Mouse (Mus musculus) left cerebral cortex, adult 8-10 months (tissue): ENCODE results near the gene Timp2. TPM values are rescaled to one million over a fixed set of nuclear protein-coding genes. Genes with fewer than 3 reads are reported as not detected.
A peak's percentile ranks its signal among the peaks of the same experiment; 100 is the strongest.
"Not testable (repeated sequence)": the region's sequence is repeated elsewhere in the genome, so short reads cannot be mapped to it uniquely, and the experiment has no call there.

Experiments used
- DNase-seq, 2 experiments: peaks; one replicate each; pipeline ENCODE4 v3.0.0; 2022; ENCODE audit warnings: low spot score in 2 of 2
- total RNA-seq, 4 experiments: library from RNA; stranded (reverse); gene quantifications; 2 replicates each; pipeline ENCODE4 v1.2.4; 2022

Timp2 gene
- total RNA-seq = 100 to 1,000 TPM; 239 to 259 (median 249) TPM

DNA sequence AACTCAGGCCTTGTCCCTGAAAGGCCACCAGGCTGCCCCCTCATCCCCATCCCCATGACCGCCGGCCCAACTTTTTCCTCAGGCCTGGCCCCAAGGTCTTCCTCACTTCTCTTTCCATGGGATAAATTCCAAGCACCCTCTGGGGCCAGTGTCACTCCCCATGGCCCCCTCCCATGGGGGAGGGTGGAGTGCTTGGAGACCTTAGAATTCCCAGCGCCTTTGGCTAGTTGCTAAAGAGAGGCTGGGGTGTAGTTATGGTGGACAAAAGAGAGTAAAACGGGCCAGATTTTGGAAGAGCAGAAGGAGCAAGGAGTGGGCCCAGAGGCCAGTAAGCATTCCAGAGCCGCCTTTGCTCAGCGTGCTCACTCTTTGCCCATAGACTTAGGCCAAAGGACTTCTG lies at the start of gene Timp2:
TSS of gene Timp2 (minus strand) at position 101 of the 400 bp plus-strand sequence.
- DNase-seq = no peak

GRCm38 (mm10) chr11:118405311-118405710 lies 49.8 kb upstream of the Timp2 start:
- no peak for DNase-seq

GRCm38 (mm10) chr11:118403951-118404899 lies 48.7 kb upstream of the Timp2 start:
- DNase-seq = no peak

DNA sequence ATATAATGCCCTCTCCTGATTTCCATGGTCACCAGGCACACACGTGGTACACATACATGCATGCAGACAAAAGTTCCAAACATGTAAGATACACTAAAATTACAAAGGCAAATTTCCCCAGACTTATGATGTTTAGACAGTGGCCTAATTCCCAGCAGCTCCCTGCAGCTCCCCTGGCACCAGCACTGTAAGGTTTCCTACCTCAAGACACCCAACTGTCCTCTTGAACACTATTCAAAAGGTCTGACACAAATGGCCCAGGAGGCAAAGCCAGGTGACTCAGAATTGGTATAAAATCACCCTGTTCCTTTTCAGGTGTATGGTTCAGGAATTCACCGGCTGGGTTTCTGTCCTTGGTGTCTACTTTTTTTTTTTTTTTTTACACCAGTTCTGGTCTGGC lies 47.6 kb upstream of the Timp2 start:
- no peak for DNase-seq

- no peak for DNase-seq
Measured at GRCm38 (mm10) chr11:118401760-118402280, 46.3 kb upstream of the Timp2 start, which contains the start of gene Lgals3bp. Gene Lgals3bp (minus strand): TSS chr11:118402092.

- DNase-seq = no peak
Measured at GRCm38 (mm10) chr11:118401195-118401594, 45.7 kb upstream of the Timp2 start.

GRCm38 (mm10) chr11:118400566-118400936 lies 45.0 kb upstream of the Timp2 start:
- DNase-seq = no peak

DNA sequence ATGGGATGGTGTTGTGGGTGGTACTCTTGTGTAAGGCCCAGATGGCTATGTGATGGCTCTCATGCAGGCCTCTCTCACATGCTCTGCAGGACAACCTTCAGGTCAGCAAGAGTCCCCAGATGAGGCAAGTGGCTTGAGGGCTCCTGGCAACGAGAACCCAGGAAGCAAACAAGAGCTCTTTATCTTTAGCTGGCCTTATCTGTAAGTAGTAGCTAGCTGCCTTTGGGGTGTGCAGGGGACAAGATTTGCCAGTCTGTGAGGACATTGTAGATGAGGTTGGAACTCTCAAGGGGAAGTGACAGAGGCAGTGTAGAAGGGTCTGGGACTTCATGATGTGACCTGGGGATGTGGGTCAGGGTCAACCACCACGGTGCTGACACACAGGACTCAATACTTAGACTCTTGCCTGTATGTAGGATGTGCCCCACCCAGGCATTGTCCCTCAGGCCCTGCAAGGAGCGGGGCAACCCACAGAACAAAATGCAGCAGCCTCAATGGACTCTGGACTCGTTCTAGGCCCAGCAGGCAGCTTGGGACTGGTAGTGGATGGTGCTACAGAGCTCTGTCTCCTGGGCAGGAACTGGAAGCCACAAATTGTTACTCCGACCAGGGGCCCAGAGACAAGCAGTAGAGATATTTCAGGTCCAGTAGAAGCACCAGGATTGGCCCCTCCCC lies 44.5 kb upstream of the Timp2 start:
- no peak for DNase-seq

DNA sequence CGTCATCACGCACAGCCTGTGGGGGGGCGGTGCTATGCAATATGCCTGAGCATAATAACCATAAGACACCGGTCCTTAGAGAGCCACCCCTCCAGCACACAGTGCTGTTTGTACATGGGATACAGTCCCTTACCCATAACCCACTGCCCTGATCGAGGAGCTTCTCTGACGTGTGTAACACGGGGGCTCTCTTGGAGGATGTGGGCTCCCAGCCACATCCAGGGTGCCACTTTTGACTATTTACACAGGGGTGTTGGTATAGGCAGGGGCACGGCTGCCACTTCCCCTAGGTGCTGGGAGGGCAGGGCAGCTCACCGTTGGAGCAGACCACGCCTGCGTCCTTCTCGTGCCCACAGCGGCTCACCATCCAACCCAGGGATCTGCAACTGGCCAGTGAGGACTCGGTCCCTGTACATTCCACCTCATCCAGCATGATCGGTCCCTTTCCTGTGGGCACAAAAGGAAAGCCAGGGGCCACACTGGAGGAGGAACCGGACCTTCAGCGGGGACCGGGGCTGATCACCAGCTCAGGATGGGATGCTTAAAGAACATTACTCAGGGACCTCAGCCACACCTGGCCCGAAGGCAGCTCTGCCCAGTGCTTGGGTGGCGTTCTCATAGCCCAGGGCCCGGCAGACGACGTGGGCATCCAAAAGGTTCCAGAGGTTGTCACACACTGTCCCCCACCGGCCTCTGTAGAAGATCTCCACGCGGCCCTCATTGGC lies 42.4 kb upstream of the Timp2 start:
- no peak for DNase-seq

GRCm38 (mm10) chr11:118394538-118394937 lies 39.0 kb upstream of the Timp2 start:
- no peak for DNase-seq

GRCm38 (mm10) chr11:118393991-118394390 lies 38.5 kb upstream of the Timp2 start:
- no peak for DNase-seq

GRCm38 (mm10) chr11:118387816-118388215 lies 32.3 kb upstream of the Timp2 start:
- DNase-seq = not testable (repeated sequence)

GRCm38 (mm10) chr11:118379251-118380009 lies 23.9 kb upstream of the Timp2 start:
- DNase-seq = peak in 1 of 2 experiments; percentile 72

DNA sequence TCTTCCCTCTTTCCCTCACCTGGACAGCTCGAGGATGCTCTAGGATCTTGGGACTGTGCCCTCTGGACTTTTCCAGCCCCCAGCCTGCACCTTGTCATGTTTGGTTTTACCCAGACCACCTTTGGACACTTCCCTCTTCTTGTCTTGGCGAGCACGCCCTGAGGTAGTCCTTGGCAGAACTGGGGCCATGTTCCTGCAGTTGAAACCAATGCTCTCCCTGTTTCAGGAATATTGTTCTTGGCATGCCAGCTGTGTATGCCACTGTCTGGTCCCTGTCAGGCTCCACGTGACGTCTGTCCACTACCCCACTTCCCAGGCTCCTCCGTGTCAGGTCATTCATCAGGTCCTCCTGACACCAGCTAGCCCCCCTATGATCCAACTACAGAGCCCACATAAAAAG lies 23.1 kb upstream of the Timp2 start:
- DNase-seq = no peak

GRCm38 (mm10) chr11:118376323-118376722 lies 20.8 kb upstream of the Timp2 start:
- DNase-seq = not testable (repeated sequence)

- no peak for DNase-seq
Measured at GRCm38 (mm10) chr11:118375881-118376280, 20.3 kb upstream of the Timp2 start.

DNA sequence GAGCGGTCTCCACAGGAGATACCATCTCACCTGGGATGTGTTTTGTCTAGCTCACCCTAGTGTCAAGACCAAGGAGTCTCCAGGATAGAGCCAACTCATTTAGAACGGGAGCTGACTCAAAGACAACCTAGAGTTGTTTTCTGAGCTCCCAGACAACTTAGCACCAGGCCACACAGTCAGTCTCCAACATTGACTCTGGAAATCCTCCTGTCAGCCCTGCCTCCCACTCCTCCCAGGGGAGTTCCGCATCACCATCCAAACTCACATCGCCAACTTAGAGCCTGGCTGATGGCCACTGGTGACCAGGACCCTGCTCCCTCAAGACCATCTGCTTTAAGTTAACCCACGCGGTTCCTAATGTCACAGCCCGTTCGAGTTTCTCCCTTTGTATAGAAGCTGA lies 19.9 kb upstream of the Timp2 start:
- no peak for DNase-seq

GRCm38 (mm10) chr11:118375006-118375405 lies 19.5 kb upstream of the Timp2 start:
- no peak for DNase-seq

DNA sequence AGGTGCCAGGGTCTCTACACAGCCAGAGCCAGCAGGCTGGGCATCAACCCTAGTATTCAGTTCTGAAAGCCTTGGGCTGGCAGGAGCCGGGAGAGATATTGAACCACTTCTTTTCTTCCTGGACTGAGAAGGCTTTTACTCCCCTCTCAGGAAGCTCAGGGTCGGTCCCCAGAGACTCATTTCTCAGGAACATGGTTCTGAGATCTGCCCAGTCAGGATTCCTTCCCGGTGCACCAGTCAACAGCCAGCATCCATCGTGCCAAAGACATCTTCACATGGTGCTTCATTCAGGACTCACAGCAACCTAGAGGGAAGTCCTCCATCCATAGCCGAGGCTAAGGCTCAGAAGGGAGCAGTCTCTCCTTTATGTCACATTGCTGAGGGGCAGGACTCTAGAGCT lies 19.0 kb upstream of the Timp2 start:
- DNase-seq = no peak

DNA sequence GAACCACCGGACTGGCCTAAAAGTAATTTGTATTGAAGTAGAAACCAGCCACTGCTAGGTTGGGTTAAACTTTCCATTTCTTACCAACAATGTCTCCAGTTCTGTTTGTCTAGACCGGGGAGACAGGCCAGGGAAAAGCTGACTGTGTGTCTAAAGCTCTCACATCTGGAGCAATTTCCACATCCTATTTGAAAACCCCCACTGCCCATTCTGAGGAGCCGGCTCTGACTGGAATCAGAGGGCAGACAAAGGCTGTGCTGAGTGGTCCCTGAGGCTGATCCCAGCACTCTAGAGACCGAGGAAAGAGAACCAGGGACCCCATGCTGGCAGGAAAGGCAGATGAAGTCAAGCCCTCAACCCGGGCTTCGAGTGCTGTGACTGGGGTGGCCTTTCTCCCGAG lies 17.1 kb upstream of the Timp2 start:
- no peak for DNase-seq

- DNase-seq = no peak
Measured at GRCm38 (mm10) chr11:118371876-118372275, 16.3 kb upstream of the Timp2 start.
